Mouse (Mus musculus) natural killer cell, adult 2 months (primary cell): ENCODE results near the gene Twnk.
A peak's percentile ranks its signal among the peaks of the same experiment; 100 is the strongest.

Experiments used
- DNase-seq, 2 experiments: peaks; one replicate each; pipeline ENCODE4 v3.0.0; 2022; ENCODE audit warnings: low spot score in 2 of 2

Twnk gene

GRCm38 (mm10) chr19:45048644-45049365 lies 43.3 kb downstream of the Twnk start:
- DNase-seq: no peak

DNA sequence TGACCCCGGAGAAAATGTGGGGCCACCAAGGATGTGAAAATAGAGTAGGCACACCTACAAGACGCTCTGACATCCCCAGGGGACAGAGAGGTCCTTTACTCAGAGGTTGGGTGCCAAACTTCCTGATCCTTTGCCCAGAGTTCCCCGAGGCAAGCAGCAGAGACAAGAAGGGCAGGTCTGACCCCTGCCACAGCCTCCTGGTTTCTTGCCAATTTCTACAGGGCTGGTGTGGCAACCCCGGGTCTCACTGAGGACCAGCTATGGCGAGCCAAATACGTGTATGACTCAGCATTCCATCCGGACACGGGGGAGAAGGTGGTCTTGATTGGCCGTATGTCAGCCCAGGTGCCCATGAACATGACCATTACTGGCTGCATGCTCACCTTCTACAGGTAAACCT lies 44.1 kb downstream of the Twnk start:
- DNase-seq: no peak

DNA sequence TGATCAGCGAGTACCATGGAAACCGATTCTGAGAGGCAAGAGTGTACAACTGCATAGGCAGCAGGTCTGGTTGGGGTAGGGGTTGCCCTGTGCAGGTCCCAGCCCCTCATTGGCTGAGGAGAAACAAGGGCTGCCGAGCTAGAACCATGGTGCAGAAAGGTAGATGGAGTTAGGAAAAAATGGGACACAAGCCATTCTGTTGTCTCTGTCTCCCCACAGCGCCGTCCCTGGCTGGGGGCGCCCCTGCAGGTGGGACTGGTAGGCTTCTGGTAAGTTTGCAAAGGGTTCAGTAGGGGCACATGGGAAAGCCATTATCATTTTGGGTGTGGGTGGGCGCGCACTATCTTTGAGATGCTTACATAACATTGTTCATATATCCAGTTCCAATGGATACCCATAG lies 48.0 kb downstream of the Twnk start:
- DNase-seq: no peak

- DNase-seq: no peak
Observed at GRCm38 (mm10) chr19:45054892-45055690, 49.6 kb downstream of the Twnk start.

DNA sequence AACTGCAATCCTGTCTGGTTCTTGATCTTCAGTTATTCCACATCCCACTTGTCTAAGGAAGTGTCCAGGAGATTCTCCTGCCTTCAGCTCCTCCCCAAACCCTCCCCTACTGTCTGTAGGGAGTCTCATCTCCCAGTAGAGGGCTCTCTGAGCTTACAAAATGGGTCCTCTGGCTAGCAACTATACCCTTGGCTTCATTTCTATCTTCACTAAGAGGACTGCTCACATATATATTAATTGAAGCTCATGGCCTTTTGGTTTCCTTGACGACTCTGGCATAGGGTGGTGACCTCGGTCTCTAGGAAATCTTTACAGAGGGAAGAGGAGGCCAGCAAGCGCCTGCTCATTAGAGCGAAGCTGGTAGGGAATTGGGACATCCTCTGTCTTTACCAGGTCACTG lies 50.9 kb downstream of the Twnk start:
- no peak for DNase-seq

GRCm38 (mm10) chr19:45056908-45057698 lies 51.6 kb downstream of the Twnk start:
- DNase-seq: no peak

- DNase-seq: no peak
Observed at GRCm38 (mm10) chr19:45057724-45058112, 52.3 kb downstream of the Twnk start.

DNA sequence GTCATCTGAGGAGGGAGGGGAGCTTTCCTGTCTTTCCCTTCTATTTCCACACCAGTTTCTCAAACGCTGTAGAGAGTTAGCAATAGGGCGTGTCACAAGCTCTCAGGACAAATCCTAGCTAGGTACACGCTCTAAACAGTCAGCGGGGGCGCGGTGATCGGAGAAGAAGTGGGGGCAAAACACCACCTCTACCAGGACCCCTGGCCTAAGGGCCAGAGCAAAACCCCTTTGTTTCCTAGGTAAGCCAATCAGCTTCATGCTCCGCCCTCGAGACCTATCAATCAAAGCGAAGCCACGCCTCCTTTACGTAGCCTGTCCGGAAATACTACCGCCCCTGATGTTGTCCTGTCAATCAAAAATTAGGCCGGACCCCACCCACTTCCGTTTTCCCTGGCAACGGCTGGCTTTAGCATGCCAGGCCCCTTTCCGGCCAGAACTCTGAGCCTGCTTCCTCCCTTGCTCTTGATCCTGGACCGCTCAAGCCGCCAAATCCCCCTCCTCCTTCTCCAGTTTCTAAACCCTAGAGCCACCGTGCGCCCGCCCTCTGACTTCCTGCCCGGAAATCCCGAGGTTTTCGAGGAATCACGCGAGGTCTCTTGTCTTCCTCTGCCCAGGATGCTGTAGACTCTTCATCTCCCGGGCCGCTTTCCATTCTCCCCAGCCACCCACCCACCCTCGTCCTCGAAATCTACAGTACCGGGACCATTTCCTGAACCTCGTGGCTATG lies 52.8 kb downstream of the Twnk start:
- peak; percentile 91 to 92 for DNase-seq

DNA sequence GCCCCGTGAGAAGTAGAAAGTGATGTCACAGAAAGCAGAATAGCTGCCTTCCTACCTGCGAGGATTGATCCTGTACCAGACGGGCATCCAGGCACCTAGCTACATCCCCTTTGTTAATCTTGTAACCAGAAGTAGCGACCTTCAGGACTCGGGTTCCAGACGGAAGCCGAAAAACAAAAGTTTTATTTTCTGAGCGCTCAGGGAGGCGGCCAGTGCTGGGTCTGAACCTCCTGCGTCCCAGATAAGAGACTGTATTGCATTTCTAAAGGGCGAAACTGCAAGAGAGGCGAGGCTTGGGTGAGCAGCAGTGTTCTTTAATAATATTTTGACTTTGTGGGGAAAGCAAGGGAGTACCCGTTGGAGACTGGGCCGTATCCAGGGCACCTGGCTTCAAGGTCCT lies 53.4 kb downstream of the Twnk start:
- no peak for DNase-seq
